8 mouse cellular contexts compared by ENCODE assay signal in genomic region chrY:90738841-90739530, GRCm38 (mm10). TPM values are rescaled to one million over a fixed set of nuclear protein-coding genes. Genes with fewer than 3 reads are reported as not detected.
DNase-seq lines count a peak whose midpoint lies in the region; ATAC-seq lines count a peak whose summit lies in the region.
"Not testable (repeated sequence)": the region's sequence is repeated elsewhere in the genome, so short reads cannot be mapped to it uniquely, and the experiment has no call there.

No protein-coding gene starts in this region.

- not testable (repeated sequence) for H3K4me1 ChIP-seq in hindbrain, embryonic 13.5 days (replicated peaks); megakaryocyte, embryonic 14.5 days

- not testable (repeated sequence) for H3K9ac ChIP-seq in hindbrain, embryonic 13.5 days

- not testable (repeated sequence) for H3K27me3 ChIP-seq in hindbrain, embryonic 13.5 days; megakaryocyte, embryonic 14.5 days (replicated peaks)

- not testable (repeated sequence) for H3K4me2 ChIP-seq in hindbrain, embryonic 13.5 days

- not testable (repeated sequence) for H3K27ac ChIP-seq in hindbrain, embryonic 13.5 days

- not testable (repeated sequence) for H3K4me3 ChIP-seq in hindbrain, embryonic 13.5 days
- H3K4me3 ChIP-seq in megakaryocyte, embryonic 14.5 days (replicated peaks) = peak overlapping the region; percentile 0

- ATAC-seq in hindbrain, embryonic 13.5 days (ENCODE audit: low FRiP score) = peak; percentile 14; the same call in 1 of the 2 replicates

- peaks cover 41% of the 10 kb centered on the region for H3K9me3 ChIP-seq in hindbrain, embryonic 13.5 days
- peaks cover 71% of the 10 kb centered on the region for H3K9me3 ChIP-seq in megakaryocyte, embryonic 14.5 days

- WGBS in hindbrain, embryonic 13.5 days = 75% methylated on average over 28 of the region's 28 CpGs

- peak; percentile 28 for DNase-seq in T-cell, adult 2 months (ENCODE audit: low spot score)
- DNase-seq in embryo, embryonic 10 days (ENCODE audit: low spot score) = peak; percentile 56
- DNase-seq in frontal cortex, postnatal 36 days (ENCODE audit: low spot score in 2 of 2) = peak; percentile 13 to 19
- peak; percentile 34 for DNase-seq in left cerebral cortex, adult 11 months (ENCODE audit: low spot score)
- peak; percentile 34 for DNase-seq in right cerebral cortex, postnatal 14 days
- DNase-seq in urinary bladder, postnatal 4 days (ENCODE audit: low spot score in 2 of 2) = peak; percentile 63 to 95

- H3K36me3 ChIP-seq in hindbrain, embryonic 13.5 days = peaks cover 41% of the 10 kb centered on the region
- H3K36me3 ChIP-seq in megakaryocyte, embryonic 14.5 days (replicated peaks; ENCODE audit: low read length) = peaks cover 47% of the 10 kb centered on the region

RNA-seq across cellular contexts. Expression of gene Gm21860, which starts 15.6 kb away (rescaled TPM):
- polyA plus RNA-seq in hindbrain, embryonic 13.5 days (2015; fragmentation: Nextera tagmentation; extraction: Ambion mirVana) = not detected in 2 replicates
- polyA plus RNA-seq in megakaryocyte, embryonic 14.5 days (2012; ENCODE audit: insufficient read depth, low replicate concordance) = not detected in 2 replicates

RNA-seq across cellular contexts. Expression of gene Gm47283, which starts 45.6 kb away (rescaled TPM):
- polyA plus RNA-seq in hindbrain, embryonic 13.5 days (2015; fragmentation: Nextera tagmentation; extraction: Ambion mirVana) = not detected in 2 replicates
- polyA plus RNA-seq in megakaryocyte, embryonic 14.5 days (2012; ENCODE audit: insufficient read depth, low replicate concordance) = not detected in 2 replicates

Comparison
In these comparisons a context has a peak if more than half of its experiments do, and no peak if none do; other contexts are left out.
1. DNase-seq: peak in every context shown above with its lines; median percentile 79 in urinary bladder, postnatal 4 days; 56 in embryo, embryonic 10 days; 34 in left cerebral cortex, adult 11 months; 34 in right cerebral cortex, postnatal 14 days; 28 in T-cell, adult 2 months; 16 in frontal cortex, postnatal 36 days.